Mouse (Mus musculus) gastrocnemius, adult 2 months (tissue): ENCODE measurements around the gene Gm28269. TPM values are rescaled to one million over a fixed set of nuclear protein-coding genes. Genes with fewer than 3 reads are reported as not detected.

Experiments
- DNase-seq: peaks from one replicate; pipeline ENCODE4 v3.0.0; 2022
- H3K27ac ChIP-seq: fragments of 200-600 bp; 2 replicates; pipeline ENCODE4 v1.8.1; 2022; ENCODE audit warnings: mild to moderate bottlenecking
- H3K4me3 ChIP-seq: fragments of 200-600 bp; 2 replicates; pipeline ENCODE4 v1.8.1; 2022; ENCODE audit warnings: mild to moderate bottlenecking, moderate library complexity
- CTCF ChIP-seq: fragments of 200-600 bp; IDR thresholded peaks from 2 replicates; pipeline ENCODE4 v1.8.1; 2022; ENCODE audit warnings: antibody characterized with exemption, mild to moderate bottlenecking, moderate library complexity
- intact Hi-C: fragments of 180-260 bp; cut with DNase I; formaldehyde crosslinking; loops from one replicate; pipeline ENCODE4 v1.15.1; 2025
- long read RNA-seq, 2 experiments: library from polyadenylated mRNA; stranded (forward); transcript quantifications; one replicate each; pipeline ENCODE4 v2.0.0; 2021
- total RNA-seq, 2 experiments: library from RNA; stranded (reverse); gene quantifications; 2 replicates each; pipeline ENCODE4 v1.2.3; 2021

The Gm28269 gene
- not detected for total RNA-seq
- long read RNA-seq, experiment 1: 0 reads
- long read RNA-seq, experiment 2: 0 reads

DNA sequence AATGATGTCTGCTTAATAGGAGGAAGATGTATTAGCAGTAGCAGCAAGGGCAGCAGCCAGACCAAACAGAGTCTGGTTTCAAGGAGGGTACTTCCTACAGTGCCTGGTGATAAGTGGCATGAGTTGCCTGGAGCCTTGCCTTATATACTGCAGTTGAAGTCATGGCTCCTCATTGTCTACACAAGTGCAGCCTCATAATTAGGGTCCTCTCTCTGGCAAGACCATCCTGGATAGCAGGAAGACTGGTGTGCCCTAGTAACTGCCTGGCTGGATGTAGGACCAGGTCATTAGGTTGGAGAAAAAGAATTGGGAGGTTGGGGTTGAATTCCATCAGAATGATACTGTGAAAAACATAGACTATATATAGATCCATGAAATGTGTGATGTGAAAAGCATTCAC is at the start of gene Gm28269:
TSS of gene Gm28269 (minus strand) at position 101 of the 400 bp plus-strand sequence.
- TF ChIP-seq CTCF: no peak
- no peak for DNase-seq
- Histone ChIP-seq H3K4me3 (no peak within 1 kb of the TSS), H3K27ac (no peak within 1 kb of the TSS)
- intact Hi-C loops: no loop called here

DNA sequence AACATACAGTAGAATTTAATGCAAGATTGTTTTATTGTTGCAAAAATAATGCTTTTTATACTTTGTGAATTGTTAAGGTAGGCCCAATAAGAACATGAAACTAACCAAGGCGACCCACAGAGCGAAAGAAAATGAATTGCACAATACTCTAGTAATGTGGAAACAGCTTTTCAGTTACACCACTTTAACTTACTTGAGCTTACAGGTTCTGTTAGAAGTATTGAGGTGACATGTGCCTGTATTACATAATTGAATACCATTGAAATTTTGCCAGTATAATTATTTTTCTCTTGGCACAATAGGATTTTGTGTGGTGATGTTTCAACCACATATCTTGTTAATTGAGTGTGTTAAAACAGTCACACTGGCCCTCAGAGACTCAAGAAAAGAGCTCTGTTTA is 28.0 kb downstream of the Gm28269 start:
- no peak for TF ChIP-seq CTCF
- Histone ChIP-seq H3K27ac (no peak overlapping the region), H3K4me3 (no peak overlapping the region)
- DNase-seq: no peak
- intact Hi-C loops: no loop called here

DNA sequence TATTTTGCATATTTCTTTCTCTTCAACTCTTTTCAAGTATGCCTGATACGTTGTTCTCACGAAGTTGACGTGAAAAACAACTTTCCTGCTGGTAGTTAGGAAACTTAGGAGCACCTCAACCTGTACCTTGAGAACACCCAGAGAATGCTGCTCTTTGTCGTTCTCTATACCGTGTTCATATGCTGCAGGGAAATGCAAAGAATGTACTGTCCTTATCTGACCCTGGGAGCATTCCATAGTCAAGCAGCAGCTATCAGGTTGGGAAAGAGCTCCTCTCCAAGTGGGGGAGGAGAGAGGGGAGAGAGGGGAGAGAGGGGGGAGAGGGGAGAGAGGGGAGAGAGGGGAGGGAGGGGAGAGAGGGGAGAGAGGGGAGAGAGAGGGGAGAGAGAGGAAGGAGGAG is 29.6 kb downstream of the Gm28269 start:
- no peak overlapping the region for H3K4me3 ChIP-seq
- TF ChIP-seq CTCF: no peak
- H3K27ac ChIP-seq: no peak overlapping the region
- intact Hi-C loops: no loop called here
- no peak for DNase-seq

DNA sequence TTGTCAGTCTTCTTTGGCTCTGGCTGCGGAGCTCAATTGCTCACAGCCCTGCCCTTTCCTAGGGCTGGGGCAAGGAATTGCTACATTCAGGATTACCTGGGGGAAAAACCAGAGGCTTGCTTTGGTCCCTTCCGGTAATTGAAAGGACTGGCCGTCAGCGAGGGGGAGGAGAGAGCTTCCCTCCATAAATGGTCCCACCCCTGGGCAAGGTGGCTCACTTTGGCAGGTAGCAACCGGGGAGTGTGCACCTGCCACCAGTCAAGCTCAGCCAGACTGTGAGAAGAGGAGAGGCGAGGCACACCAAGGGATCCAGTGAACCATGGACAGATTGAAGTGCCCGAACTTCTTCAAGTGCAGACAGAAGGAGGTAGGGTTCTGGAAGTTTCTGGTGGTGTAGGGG is 30.1 kb downstream of the Gm28269 start, which contains the start of gene Slc6a14:
TSS of gene Slc6a14 (plus strand) at position 68 of the 400 bp plus-strand sequence.
- TF ChIP-seq CTCF: no peak
- H3K27ac ChIP-seq: no peak within 1 kb of the TSS
- no peak within 1 kb of the TSS for H3K4me3 ChIP-seq
- intact Hi-C loops: no loop called here
- DNase-seq: no peak

- H3K27ac ChIP-seq: no peak overlapping the region
- no peak for DNase-seq
- intact Hi-C loops: no loop called here
- H3K4me3 ChIP-seq: no peak overlapping the region
- TF ChIP-seq CTCF: no peak
These were observed 40.4 kb downstream of the Gm28269 start for GRCm38 (mm10) chrX:21704470-21704869.

DNA sequence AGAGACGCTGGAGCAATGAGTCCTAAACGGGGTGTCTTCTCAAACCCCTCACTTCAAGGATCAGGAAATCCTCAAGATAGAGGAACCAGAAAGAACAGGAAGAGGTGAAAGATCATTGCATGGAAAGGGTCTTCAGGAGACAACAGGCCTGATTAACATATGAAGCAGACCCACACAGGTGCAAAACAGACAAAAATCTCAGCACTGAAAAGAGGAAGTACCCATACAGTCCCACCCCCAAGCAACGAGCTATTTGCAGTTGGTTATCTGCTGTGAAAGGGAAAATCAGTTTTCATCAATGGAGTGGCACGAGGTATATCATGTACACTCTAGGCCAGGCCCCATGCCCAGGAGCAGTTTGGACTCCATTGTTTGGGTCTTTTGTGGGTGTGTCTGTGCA is 43.3 kb downstream of the Gm28269 start:
- Histone ChIP-seq H3K27ac (no peak overlapping the region), H3K4me3 (no peak overlapping the region)
- DNase-seq: no peak
- no peak for TF ChIP-seq CTCF
- intact Hi-C loops: no loop called here

DNA sequence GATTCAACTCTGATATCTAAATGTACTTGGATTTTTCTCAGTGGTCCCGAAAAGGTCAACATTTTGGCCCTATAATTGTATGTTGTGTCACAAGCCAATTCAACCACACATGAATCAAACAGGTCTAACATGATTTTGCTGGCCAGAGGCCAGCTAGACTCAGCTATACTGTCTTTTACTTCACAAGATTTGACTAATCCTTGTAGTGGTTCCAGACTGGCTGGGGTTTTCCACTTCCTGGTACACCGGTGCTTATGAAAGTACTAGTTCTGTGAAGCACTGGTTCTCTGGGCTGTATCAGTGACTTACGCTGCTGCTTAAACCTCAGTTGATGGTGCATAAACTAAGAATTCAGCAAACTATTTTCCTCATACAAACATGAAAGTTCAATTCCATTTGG is 49.2 kb downstream of the Gm28269 start:
- H3K4me3 ChIP-seq: no peak overlapping the region
- no peak for DNase-seq
- no peak overlapping the region for H3K27ac ChIP-seq
- TF ChIP-seq CTCF: no peak
- intact Hi-C loops: no loop called here

DNA sequence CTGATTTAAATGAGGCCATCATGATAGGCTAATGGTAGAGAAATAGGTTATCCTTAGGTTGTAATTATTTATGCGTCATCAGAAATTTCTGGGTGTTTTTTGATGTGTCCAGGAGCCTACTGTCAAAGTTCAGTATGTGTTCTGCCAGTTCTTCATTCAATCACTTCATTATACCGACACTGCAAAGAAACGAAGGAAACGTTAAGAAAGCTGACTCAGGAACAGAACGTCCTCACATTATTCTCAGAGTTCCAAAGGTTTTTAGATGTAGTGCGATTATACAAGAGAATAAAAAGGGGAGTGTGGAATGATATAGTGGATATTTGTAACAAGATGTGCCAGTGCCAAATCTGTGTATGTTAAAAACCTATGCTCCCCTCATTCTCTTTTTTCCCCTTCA is 49.7 kb downstream of the Gm28269 start:
- no peak overlapping the region for H3K4me3 ChIP-seq
- intact Hi-C loops: no loop called here
- no peak overlapping the region for H3K27ac ChIP-seq
- no peak for DNase-seq
- TF ChIP-seq CTCF: no peak

Other genes starting within 250 kb of the Gm28269 start
- gene Slc6a14, start 30.2 kb downstream of the Gm28269 start, total RNA-seq: not detected